Mouse (Mus musculus) cerebellum, adult 18-20 months (tissue): Measurements from ENCODE around the gene Mpv17l2.

Experiments used
- DNase-seq, 2 experiments: peaks; one replicate each; pipeline ENCODE4 v3.0.0; 2021

The Mpv17l2 gene

GRCm38 (mm10) chr8:70760775-70761406 is at the start of gene Mpv17l2:
Gene Mpv17l2 (minus strand): TSS chr8:70760946.
- DNase-seq: peak; percentile 93 to 98

DNA sequence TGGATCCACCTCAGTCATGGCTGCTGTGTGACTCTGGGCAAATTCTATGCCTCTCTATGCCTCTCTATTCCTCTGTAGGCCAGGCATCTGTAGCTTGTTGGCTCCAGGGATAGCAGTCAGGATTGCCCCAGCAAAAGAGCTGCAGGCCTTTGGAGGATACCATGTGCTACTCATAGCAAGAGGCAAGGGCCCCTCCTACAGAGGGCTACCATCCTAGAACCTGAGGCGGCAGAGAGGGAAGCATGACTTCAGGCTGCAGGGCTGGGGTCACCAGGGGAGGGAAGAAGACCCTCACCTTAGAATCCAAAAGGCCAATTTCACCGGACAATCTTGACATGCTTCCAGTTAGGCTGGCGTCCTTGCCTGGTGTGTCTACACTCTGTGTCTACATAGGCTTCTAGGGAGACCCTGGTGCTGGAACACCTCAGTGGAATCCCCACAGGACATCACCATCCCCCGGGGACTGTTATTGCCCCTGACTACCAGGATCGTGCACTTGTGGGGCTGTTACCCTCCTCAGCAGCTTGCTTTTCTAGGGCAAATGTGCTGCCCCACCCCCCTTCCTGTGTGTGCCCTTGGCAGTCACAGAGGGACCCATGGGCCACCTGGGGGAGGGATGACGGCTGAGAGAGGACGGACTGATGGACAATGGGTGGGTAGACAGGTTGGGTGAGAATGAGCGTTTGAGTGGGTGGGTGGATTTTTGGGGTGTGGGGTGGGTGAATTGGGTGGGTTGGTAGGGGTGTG is 48.4 kb upstream of the Mpv17l2 start:
- DNase-seq: no peak

DNA sequence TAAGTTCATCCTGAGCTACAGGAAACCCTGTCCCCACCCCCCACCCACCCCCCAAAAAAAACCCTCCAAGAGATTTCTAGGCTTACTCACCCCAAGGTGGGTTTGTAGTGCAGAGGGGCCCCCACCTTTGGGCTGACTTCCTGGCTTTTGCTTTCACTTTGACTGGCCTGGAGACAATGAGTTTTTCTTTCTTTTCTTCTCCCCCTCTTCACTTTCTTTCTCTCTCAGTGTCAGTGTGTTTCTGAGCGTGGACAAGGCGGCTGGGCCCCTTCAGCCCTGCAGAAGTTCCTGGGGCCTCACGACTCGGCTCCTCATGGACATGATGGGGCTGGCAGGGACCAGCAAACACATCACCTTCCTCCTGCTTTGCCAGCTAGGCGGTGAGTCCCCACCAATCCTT is 47.5 kb upstream of the Mpv17l2 start, which contains the start of gene Il12rb1:
TSS of gene Il12rb1 (plus strand) at position 211 of the 400 bp plus-strand sequence.
- no peak for DNase-seq

DNA sequence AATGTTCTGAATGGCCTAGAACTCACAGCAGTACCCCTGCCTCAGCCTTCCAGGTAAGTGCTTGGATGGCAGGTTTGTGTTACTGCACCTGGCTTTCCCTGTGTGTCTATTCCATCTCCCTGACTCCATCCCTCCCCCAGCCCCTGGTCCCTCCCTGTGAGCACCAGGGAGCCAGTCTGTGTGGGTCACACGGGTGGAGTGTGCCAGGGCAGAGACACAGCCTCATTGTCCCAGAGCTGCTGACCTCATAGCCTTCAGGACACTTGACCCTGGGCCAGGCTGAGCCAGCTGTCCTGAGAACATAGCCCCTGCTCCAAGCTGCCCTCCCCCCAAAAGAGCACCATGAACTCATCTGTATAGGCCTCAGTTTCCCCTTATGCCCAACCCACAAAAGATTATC is 46.6 kb upstream of the Mpv17l2 start:
- DNase-seq: no peak

- DNase-seq: no peak
These were observed 45.8 kb upstream of the Mpv17l2 start for GRCm38 (mm10) chr8:70806541-70806940.

DNA sequence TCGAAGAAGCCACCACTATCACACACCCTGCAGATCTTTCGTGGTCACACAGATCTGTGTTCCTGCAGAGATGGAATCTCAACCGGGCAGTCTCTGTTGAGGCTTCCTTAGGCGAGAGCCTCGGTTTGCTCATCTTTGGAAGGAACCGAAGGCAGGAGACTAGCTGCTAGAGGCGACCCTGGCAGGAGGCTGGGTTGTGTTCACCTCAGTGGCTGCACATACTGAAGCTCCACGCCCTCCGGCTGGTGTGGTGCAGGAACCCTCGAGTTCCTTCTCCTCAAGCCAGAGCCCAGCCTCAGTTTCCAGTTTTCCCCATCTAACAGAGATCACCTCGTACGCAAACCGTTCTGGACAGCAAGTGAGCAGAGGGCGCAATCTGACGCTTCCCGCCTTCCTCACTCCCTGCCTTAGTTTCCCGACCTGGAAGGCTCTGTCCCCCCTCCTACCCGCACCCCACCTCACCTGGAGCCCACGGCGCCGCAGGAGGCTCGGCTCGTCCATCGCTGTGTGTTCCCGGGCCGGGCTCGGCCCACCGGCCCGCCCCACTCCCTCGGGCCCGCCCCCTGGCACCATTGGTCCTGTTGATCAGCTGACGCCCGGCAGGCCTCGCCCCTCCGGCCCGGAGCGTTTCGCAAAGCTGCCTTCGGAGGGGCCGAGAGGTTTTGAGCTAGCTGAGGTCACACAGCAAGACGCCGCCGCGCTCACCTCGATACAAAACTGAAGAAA is 43.9 kb upstream of the Mpv17l2 start, which contains the start of gene Mast3:
TSS of gene Mast3 (minus strand) at position 574 of the 726 bp plus-strand sequence.
- DNase-seq: peak; percentile 66

GRCm38 (mm10) chr8:70803761-70804480 is 43.2 kb upstream of the Mpv17l2 start:
- DNase-seq: no peak

- no peak for DNase-seq
These were observed 42.2 kb upstream of the Mpv17l2 start for GRCm38 (mm10) chr8:70802786-70803510.

DNA sequence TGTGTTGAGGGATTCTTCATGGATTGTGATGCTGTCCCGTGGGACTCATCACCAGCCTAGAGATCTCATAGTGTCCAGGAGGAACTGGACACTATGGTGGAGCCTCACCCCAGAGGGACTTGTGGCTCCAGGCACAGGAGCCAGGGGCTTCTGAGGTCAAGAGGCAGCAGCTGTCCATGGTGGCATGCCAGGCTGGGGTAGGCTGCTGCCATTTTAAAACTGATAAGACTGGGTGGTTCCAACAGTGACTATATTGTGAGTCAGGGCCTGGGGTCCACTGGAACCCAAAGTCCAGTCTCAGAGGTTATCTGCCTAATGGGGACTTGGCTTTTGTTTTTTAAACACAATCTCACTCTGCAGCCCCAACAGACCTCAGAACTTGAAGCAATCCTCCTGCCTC is 41.1 kb upstream of the Mpv17l2 start:
- no peak for DNase-seq

DNA sequence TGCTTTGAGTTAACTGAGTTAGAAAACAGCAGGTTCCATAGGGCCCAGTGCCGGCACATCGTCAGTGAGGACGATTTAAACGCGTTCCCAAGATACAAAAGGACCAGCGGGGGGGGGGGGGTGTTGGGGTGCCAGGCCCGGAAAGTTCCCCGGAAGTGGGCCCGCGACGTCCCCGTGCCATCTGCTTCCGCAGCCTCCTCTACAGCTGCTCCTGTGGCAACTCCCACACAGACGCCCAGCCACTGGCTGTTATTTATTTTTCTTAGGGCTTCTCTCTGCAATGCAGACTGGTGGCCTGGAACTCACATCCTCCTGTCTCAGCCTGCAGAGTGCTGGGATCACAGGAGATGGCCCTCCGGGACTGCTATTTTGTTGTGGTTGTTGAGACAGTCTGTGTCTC is 40.4 kb upstream of the Mpv17l2 start:
- no peak for DNase-seq

- DNase-seq: no peak
These were observed 39.9 kb upstream of the Mpv17l2 start for GRCm38 (mm10) chr8:70800648-70801047.

- no peak for DNase-seq
These were observed 37.5 kb upstream of the Mpv17l2 start for GRCm38 (mm10) chr8:70798281-70798680.

DNA sequence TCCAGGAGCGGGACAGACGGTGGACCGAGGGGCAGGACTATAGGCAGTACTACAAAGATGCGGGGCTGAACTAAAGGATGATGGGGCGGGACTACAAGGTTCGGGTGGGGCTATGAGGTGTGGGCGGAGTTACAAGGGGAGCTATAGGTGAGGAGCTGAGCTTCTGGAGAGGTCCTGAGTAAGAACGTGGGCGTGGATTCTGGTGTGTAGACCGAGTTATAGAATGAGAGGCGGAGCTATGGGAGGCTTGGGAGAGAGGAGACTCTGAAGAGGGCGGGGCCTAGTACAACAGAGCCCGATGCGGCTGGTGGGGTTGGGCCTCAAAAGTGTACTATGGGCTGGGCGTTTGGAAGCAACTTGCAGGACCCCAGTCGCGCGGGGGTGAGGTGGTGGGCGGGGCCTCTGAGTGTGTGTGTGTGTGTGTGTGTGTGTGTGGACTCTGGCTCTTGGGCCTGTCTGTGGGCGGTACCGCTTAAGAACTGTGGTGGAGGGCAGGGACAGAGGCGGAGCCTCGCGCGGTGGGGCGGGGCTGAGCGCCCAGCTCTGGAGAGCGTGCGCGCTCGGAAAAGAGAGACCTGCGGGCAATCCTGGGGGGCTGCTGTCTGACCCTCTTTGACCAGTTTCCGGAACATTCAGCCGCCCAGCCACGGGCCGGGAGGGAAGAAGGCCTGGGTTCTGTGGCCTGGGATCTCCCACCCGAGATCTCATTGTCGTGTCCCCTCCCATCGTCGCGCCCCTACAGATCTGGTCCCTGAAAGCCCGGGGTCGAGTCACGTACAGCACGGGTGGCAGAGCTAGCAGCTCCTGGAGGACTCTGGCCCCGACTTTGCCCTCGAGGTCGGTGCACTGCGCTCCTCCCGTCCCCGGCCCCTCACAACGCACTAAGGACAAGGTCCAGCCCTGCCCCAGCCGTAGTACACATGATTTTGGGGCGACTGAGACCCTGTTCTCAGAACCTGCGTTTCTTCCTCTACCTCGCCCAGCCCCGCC is 36.6 kb upstream of the Mpv17l2 start:
- peak; percentile 78 to 83 for DNase-seq

DNA sequence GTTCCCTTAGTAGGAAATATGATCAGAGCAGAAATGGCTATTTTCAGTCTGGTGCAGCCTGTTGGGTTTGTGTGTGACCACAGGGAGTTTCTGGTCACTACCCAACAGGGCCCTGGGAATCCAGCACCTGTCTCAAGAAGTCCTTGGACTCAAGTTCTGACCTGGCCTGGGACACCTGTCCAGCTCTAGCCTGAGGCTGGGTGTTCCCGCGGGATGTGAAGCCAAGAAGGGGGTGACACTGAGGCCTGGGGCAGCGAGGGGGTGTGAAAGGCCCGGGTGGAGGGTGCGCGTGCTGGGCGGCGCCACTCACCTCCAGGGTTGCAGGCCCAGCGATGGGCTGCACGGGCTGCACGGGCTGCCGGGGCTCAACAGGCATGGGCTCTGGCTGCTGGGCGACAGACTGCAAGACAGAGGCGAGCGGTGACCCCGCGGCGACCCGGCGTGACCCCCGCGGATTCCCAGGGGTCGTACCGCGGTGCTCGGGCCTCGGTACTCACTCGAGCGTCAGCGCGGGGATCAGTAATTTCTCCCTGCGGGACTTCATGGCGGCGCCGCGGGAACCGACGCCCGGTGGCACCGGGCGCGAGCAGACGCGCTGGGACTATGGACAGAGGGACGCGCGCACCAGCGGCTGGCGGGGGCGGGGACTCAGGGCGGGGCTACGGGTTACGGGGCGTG is 35.8 kb upstream of the Mpv17l2 start:
- DNase-seq: no peak

GRCm38 (mm10) chr8:70795370-70795769 is 34.6 kb upstream of the Mpv17l2 start:
- DNase-seq: no peak

GRCm38 (mm10) chr8:70794215-70794614 is 33.5 kb upstream of the Mpv17l2 start:
- no peak for DNase-seq

DNA sequence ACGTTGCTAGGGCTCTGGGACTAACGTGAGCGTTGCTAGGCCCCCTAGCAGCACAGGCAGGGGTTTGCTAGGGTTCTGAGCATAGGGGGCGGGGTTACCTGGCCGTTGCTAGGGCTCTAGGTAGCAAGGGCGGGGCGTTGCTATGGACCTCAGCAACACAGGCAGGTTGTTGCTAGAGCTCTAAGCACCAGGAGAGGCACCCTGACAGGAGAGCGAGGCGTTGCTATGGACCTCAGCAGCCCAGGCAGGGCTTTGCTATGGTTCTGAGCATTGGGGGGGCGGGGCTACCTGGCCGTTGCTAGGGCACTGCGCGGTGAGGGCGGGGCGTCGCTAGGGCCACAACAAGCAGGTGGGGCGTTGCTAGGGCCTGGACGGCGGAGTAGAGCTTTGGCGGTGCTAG is 32.0 kb upstream of the Mpv17l2 start:
- DNase-seq: peak; percentile 65

GRCm38 (mm10) chr8:70791975-70792691 is 31.4 kb upstream of the Mpv17l2 start:
- peak; percentile 85 to 90 for DNase-seq

- DNase-seq: no peak
These were observed 30.6 kb upstream of the Mpv17l2 start for GRCm38 (mm10) chr8:70791294-70791701.

DNA sequence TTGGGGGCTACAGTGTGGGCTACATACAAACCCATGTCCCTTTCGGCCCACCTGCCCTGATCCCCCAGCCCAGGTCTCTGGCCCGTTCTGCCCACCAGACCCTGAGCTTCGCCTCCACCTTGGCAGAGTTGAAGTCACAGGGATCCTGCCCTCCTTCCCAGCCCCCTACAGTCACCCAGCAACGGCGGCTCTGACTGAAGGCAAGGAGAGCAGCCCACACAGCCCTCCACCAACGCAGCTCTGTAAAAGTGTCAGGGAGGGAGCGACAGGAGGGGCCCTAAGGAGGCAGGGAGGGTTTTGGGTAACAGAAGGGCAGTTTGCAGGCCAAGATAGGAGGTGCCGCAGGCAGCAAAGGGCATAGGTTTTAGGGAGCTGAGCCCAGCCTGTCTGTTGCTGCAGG is 30.1 kb upstream of the Mpv17l2 start:
- no peak for DNase-seq
